Mouse (Mus musculus) forebrain, embryonic 13.5 days (tissue): ENCODE measurements around the gene Ano2. TPM values are rescaled to one million over a fixed set of nuclear protein-coding genes. Genes with fewer than 3 reads are reported as not detected.

Experiments
- ATAC-seq: fragments of 200-750 bp; cut with Nextera tagmentation; 2 replicates; pipeline ENCODE4 v1.8.0; 2017
- H3K27ac ChIP-seq: fragments of 300-500 bp; sonication (generic); 2 replicates; pipeline ENCODE4 v1.5.1; 2015; ENCODE audit warnings: inconsistent platforms, mild to moderate bottlenecking, moderate library complexity
- H3K27me3 ChIP-seq: fragments of 300-500 bp; sonication (generic); 2 replicates; pipeline ENCODE4 v1.6.1; 2015; ENCODE audit warnings: mild to moderate bottlenecking, inconsistent platforms
- H3K36me3 ChIP-seq: fragments of 300-500 bp; sonication (generic); 2 replicates; pipeline ENCODE4 v1.6.1; 2015; ENCODE audit warnings: mild to moderate bottlenecking, inconsistent platforms; ENCODE audit not compliant: poor library complexity, severe bottlenecking
- H3K4me1 ChIP-seq: fragments of 300-500 bp; sonication (generic); 2 replicates; pipeline ENCODE4 v1.6.1; 2015; ENCODE audit warnings: inconsistent platforms
- H3K4me2 ChIP-seq: fragments of 300-500 bp; sonication (generic); 2 replicates; pipeline ENCODE4 v1.6.1; 2015; ENCODE audit warnings: inconsistent platforms, mild to moderate bottlenecking, moderate library complexity
- H3K4me3 ChIP-seq: fragments of 300-500 bp; sonication (generic); 2 replicates; pipeline ENCODE4 v1.5.1; 2015; ENCODE audit warnings: mild to moderate bottlenecking, inconsistent platforms
- H3K9ac ChIP-seq: fragments of 300-500 bp; sonication (generic); 2 replicates; pipeline ENCODE4 v1.6.1; 2015; ENCODE audit warnings: mild to moderate bottlenecking, inconsistent platforms
- H3K9me3 ChIP-seq: fragments of 300-500 bp; sonication (generic); replicated peaks from 2 replicates; pipeline ENCODE4 v1.6.1; 2016; ENCODE audit warnings: inconsistent platforms
- WGBS: fragments of 180-500 bp; shearing (Covaris S2); methylation state at CpG from one replicate; pipeline ENCODE4 v1.1.7; 2015; 5-methylcytosine and 5-hydroxymethylcytosine counted together
- polyA plus RNA-seq: library from polyadenylated mRNA; unstranded; fragments of >200 nt; fragmentation: Nextera tagmentation; extraction: Ambion mirVana; gene quantifications from 2 replicates; pipeline ENCODE4 v1.2.1, GENCODE M21; 2015

Gene Ano2
- polyA plus RNA-seq, 1 experiment from 2014 or later: not detected

GRCm38 (mm10) chr6:125748646-125749045, 58.4 kb downstream of the Ano2 start:
- Histone ChIP-seq H3K27ac (no peak overlapping the region), H3K4me1 (no peaks in the 10 kb centered on the region), H3K4me3 (no peak overlapping the region), H3K27me3 (no peaks in the 10 kb centered on the region), H3K36me3 (no peaks in the 10 kb centered on the region), H3K4me2 (no peak overlapping the region), H3K9ac (no peak overlapping the region), H3K9me3 (no peaks in the 10 kb centered on the region)
- 86% methylated on average over 3 of the region's 3 CpGs for WGBS
- no peak for ATAC-seq

DNA sequence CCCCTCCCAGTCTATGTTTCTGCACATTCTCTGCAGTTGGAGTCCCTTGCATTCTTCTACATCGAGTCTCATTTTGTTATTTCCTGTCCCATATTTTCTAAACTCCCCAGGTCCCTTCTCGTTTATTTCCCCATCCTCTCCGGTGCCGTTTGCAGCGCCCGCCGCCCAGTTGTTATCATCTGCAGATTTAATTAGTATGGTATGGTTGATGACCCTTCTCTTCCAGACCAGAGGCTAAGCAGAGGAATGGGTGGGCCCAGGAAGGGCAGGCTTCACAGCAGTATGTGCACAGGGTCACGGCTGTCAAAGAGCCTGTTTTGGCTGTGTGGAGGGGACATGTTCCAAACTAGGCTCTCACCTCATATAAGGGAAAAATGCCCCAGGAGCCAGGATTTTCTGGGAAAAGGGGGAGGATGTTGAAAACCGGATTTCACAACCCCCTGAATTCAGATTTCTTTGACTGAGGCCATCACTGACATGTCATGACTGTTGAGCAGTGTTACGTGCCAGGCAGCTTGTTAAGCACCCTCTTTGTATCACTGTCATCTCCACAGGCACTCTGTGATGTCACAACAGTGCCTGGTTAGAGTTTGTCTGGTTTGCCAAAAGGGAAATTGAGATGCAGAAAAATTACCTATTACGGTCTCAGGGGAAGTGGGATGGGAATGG, 72.8 kb downstream of the Ano2 start:
- Histone ChIP-seq H3K4me3 (no peak overlapping the region), H3K9me3 (no peaks in the 10 kb centered on the region), H3K36me3 (no peaks in the 10 kb centered on the region), H3K4me2 (no peak overlapping the region), H3K4me1 (no peaks in the 10 kb centered on the region), H3K27ac (no peak overlapping the region), H3K27me3 (no peaks in the 10 kb centered on the region), H3K9ac (no peak overlapping the region)
- whole genome bisulfite sequencing: 84% methylated on average over 11 of the region's 11 CpGs
- no peak for ATAC-seq

DNA sequence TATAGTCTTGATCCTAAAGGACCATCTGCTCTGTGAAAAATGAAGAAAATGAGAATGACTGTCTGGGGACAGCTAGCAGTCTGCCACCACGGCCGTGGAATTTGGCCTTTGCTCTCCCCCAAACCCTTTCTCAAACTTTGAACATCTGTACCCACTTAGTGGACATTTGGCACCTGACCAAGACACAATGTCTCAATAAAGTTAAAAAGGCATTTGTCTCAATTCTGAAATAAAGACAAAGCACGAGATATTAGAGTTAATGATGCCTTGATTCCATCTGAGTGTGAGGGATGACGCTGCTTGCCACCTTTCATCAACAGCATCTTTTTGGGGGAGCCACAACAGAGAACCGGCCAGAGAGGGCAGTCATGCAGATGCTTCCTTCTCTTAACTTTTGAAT, 83.0 kb downstream of the Ano2 start:
- Histone ChIP-seq H3K36me3 (no peaks in the 10 kb centered on the region), H3K27me3 (no peaks in the 10 kb centered on the region), H3K27ac (no peak overlapping the region), H3K4me2 (no peak overlapping the region), H3K4me3 (no peak overlapping the region), H3K4me1 (no peaks in the 10 kb centered on the region), H3K9me3 (no peaks in the 10 kb centered on the region), H3K9ac (no peak overlapping the region)
- 72% methylated on average over 5 of the region's 5 CpGs for WGBS
- no peak for ATAC-seq

GRCm38 (mm10) chr6:125776291-125776690, 86.1 kb downstream of the Ano2 start:
- no peaks in the 10 kb centered on the region for H3K4me1 ChIP-seq
- H3K9ac ChIP-seq: no peak overlapping the region
- no peak overlapping the region for H3K4me3 ChIP-seq
- no peak overlapping the region for H3K4me2 ChIP-seq
- H3K27me3 ChIP-seq: no peaks in the 10 kb centered on the region
- WGBS: 84% methylated on average over 5 of the region's 5 CpGs
- no peak for ATAC-seq
- H3K27ac ChIP-seq: no peak overlapping the region
- H3K36me3 ChIP-seq: no peaks in the 10 kb centered on the region
- H3K9me3 ChIP-seq: no peaks in the 10 kb centered on the region

DNA sequence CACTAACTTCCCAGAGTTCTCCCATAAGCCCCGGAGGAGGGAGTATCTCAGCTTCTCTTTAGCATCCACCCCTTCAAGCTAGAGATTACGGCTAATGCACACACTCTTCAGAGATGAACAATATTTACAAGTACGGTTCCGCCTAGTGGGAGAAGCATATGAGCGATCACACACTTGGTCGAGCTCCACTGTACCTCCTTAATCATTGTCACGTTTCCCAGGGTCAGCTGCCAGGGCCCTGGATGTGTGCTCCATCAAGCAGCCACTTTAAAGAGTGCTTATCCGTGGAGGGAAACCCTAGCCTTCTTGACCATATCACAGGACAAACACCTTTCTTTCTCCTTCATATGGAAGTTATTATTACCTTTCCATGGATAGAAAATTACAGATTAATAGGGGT, 112.7 kb downstream of the Ano2 start:
- WGBS: 88% methylated on average over 8 of the region's 8 CpGs
- no peak for ATAC-seq

DNA sequence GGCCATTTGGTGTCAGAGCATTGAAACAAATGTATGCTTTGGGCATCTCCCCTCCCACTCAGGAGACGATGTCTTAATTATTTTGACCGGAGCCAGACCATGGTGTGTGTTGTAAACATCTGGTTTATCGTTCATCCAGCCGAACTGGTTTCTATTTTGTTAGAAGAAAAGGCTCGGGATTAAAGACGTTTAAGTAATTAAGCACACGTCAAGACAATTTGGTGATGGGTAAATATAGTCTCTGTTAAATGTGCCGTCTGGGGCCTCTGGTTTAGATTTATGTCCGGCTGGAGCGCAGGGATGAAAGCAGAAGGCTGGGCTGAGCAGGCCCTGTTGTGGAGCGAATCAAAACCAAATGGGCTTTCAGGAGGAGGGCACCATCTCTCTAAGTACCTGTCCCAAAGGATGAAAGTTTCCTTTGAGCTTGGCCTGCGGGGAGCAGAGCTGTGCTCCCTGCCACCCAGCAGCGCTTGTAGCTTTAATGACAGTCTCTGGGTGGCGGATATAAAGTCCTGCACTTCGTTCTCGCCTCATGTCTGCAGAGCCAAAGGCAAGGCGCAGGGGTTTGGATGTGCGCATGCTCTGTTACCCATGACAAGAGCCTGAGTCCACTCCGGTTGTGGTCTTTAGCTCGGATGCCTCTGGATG, 113.3 kb downstream of the Ano2 start:
- H3K27me3 ChIP-seq: no peaks in the 10 kb centered on the region
- no peak overlapping the region for H3K9ac ChIP-seq
- no peak overlapping the region for H3K4me3 ChIP-seq
- H3K36me3 ChIP-seq: no peaks in the 10 kb centered on the region
- H3K9me3 ChIP-seq: no peaks in the 10 kb centered on the region
- ATAC-seq: no peak
- 32% methylated on average over 20 of the region's 20 CpGs for WGBS
- H3K4me1 ChIP-seq: no peaks in the 10 kb centered on the region
- H3K4me2 ChIP-seq: no peak overlapping the region
- no peak overlapping the region for H3K27ac ChIP-seq

More for the DNA sequence above, 112.7 kb downstream of the Ano2 start:
- Histone ChIP-seq H3K27ac (no peak overlapping the region), H3K9me3 (no peaks in the 10 kb centered on the region), H3K4me1 (no peaks in the 10 kb centered on the region), H3K9ac (no peak overlapping the region), H3K4me3 (no peak overlapping the region), H3K4me2 (no peak overlapping the region), H3K27me3 (no peaks in the 10 kb centered on the region), H3K36me3 (no peaks in the 10 kb centered on the region)

DNA sequence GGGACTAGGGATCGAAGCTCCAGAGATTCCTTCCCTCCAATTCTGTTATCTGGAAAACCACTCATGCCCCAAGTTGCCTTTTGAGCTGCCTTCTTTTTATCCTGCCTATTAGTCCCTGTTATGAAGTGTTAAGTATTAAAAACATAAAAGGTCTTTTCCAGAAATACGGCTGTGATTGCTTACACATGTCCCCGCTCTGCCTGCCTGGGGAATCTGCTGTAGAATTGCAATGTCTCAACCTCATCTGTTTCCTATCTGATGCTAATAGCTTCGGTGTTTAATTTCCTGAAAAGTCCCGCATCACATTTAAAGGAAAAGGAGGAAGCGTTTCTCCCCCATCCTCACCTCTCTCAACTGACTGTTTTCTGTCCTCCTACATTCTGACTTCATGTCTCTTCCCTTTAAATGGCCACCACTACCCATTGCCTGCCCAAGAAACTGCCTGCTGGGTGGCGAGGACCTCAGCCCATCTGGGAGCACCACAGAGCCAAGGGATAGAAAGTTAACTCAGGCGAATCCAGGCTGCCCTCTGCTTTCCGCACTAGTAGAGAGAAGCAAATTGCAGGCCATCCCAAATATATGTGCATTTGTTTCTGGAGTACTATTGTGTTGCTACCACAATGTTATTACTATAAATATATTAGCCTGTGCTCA, 118.9 kb downstream of the Ano2 start:
- no peak overlapping the region for H3K4me2 ChIP-seq
- 86% methylated on average over 9 of the region's 9 CpGs for WGBS
- no peaks in the 10 kb centered on the region for H3K27me3 ChIP-seq

DNA sequence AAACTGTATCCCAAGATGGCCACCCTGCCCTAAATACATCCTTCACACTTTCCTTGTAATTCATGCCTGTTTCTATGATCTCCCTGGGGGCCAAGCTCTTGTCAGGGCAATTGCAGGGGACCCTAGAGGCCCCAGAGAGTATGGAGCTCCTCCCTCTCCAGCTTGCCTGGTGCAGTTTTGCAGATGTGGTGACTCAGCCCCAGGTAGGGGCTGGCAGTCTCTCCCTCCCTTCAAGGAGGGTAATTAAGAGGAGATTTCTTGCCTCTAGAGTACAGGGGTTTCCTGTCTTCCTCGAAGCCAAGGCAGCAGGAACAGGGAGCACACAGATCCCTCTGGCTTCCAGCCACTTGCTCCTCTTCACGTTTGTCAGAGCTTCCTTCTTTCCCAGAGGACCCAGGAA, 121.2 kb downstream of the Ano2 start:
- no peak overlapping the region for H3K27ac ChIP-seq
- 40% methylated on average over 2 of the region's 2 CpGs for WGBS

More for the DNA sequence above, 118.9 kb downstream of the Ano2 start:
- Histone ChIP-seq H3K36me3 (no peaks in the 10 kb centered on the region), H3K27ac (no peak overlapping the region), H3K4me3 (no peak overlapping the region), H3K9me3 (no peaks in the 10 kb centered on the region), H3K9ac (no peak overlapping the region), H3K4me1 (no peaks in the 10 kb centered on the region)
- no peak for ATAC-seq

DNA sequence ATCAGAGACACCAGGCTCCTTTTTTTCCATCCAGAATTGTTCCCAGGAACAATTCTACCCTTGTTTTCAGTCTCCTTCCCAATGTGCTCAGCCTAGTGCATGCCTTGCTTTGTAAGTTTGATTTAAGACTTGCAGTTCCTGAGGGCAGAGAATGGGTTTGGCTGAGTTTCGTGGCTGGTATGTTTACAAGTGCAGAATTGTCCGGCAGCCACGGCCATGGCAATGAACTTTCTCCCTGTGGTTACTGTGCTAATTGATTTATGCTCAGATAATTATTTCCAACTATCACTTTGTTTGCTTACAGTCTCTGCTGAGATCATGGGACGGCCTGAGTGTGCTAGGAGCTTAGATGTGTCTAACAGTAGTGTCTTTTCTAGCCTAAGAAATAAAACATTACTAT, 147.9 kb downstream of the Ano2 start:
- Histone ChIP-seq H3K4me3 (no peak overlapping the region), H3K27me3 (no peaks in the 10 kb centered on the region), H3K4me1 (no peaks in the 10 kb centered on the region), H3K4me2 (no peak overlapping the region), H3K27ac (no peak overlapping the region), H3K9me3 (no peaks in the 10 kb centered on the region), H3K36me3 (no peaks in the 10 kb centered on the region), H3K9ac (no peak overlapping the region)
- 85% methylated on average over 4 of the region's 4 CpGs for WGBS
- ATAC-seq: no peak

More for the DNA sequence above, 121.2 kb downstream of the Ano2 start:
- H3K9me3 ChIP-seq: no peaks in the 10 kb centered on the region
- H3K9ac ChIP-seq: no peak overlapping the region
- ATAC-seq: no peak
- H3K4me1 ChIP-seq: no peaks in the 10 kb centered on the region
- no peak overlapping the region for H3K4me2 ChIP-seq
- H3K27me3 ChIP-seq: no peaks in the 10 kb centered on the region
- H3K36me3 ChIP-seq: no peaks in the 10 kb centered on the region
- H3K4me3 ChIP-seq: no peak overlapping the region

- Histone ChIP-seq H3K36me3 (no peaks in the 10 kb centered on the region), H3K27ac (no peak overlapping the region), H3K4me2 (no peak overlapping the region), H3K9ac (no peak overlapping the region), H3K4me3 (no peak overlapping the region), H3K9me3 (no peaks in the 10 kb centered on the region), H3K4me1 (no peaks in the 10 kb centered on the region), H3K27me3 (no peaks in the 10 kb centered on the region)
- no peak for ATAC-seq
- 89% methylated on average over 3 of the region's 3 CpGs for WGBS
These were observed 151.1 kb downstream of the Ano2 start for GRCm38 (mm10) chr6:125841284-125841683.

DNA sequence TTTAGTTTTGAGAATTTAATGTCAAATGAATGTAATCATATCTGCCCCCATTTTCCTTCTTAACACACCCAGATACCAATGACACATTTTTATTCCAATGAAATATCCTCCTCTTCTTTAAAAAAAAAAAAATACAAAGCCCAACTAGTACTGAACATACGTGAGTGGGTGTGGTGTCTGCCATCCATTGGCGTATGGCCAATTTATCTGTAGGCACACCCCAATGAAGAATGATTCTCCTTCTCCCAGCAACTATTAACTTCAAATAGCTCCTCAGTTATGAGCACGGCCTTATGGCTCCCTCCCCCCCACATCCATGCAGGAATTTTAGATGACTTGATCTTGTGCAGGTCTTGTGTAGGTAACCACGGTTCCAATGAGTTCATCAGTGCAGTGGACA, 161.0 kb downstream of the Ano2 start:
- no peak overlapping the region for H3K4me3 ChIP-seq
- 83% methylated on average over 4 of the region's 4 CpGs for WGBS
- H3K27ac ChIP-seq: no peak overlapping the region
- no peak for ATAC-seq
- no peak overlapping the region for H3K4me2 ChIP-seq
- no peaks in the 10 kb centered on the region for H3K36me3 ChIP-seq
- H3K27me3 ChIP-seq: no peaks in the 10 kb centered on the region
- no peak overlapping the region for H3K9ac ChIP-seq
- H3K4me1 ChIP-seq: no peaks in the 10 kb centered on the region
- H3K9me3 ChIP-seq: no peaks in the 10 kb centered on the region

GRCm38 (mm10) chr6:125858294-125858693, 168.1 kb downstream of the Ano2 start:
- H3K9me3 ChIP-seq: no peaks in the 10 kb centered on the region
- no peak overlapping the region for H3K4me3 ChIP-seq
- no peak overlapping the region for H3K27ac ChIP-seq
- no peak overlapping the region for H3K9ac ChIP-seq
- no peak overlapping the region for H3K4me2 ChIP-seq
- H3K36me3 ChIP-seq: no peaks in the 10 kb centered on the region
- no peak for ATAC-seq
- WGBS: 77% methylated on average over 1 of the region's 1 CpGs
- no peaks in the 10 kb centered on the region for H3K4me1 ChIP-seq
- H3K27me3 ChIP-seq: no peaks in the 10 kb centered on the region
